Mouse (Mus musculus): ENCODE measurements at regions not wholly inside any gene's neighbourhood (a gene's known extent, or its start where the extent isn't known, plus 50 kb on each side); places are given as distances from the start of the nearest gene placed in this dataset.

- H3K27me3 ChIP-seq (ENCODE audit: control insufficient read depth, insufficient read depth, low read length), result no peaks in the 10 kb centered on the region
- no peaks in the 10 kb centered on the region for H3K36me3 ChIP-seq (ENCODE audit: control insufficient read depth, insufficient read depth, low read length)
- H3K9ac ChIP-seq (replicated peaks; ENCODE audit: low read length), result no peak overlapping the region
- ATAC-seq (ENCODE audit: low FRiP score, low TSS enrichment) (no peak), DNase-seq (no peak)
- no peak overlapping the region for H3K27ac ChIP-seq (replicated peaks; ENCODE audit: low read depth, low read length)
- no peak overlapping the region for H3K4me3 ChIP-seq (replicated peaks; ENCODE audit: low read depth, low read length)
- H3K4me1 ChIP-seq (ENCODE audit: control insufficient read depth, insufficient read depth, low read length), result no peaks in the 10 kb centered on the region
- H3K9me3 ChIP-seq (ENCODE audit: control insufficient read depth, low read length), result no peaks in the 10 kb centered on the region
- H3K4me2 ChIP-seq (ENCODE audit: low read length), result no peak overlapping the region
- 95% methylated on average over 5 of the region's 5 CpGs for WGBS
Measured at GRCm38 (mm10) chr12:52453890-52454289, 49.9 kb upstream of the Arhgap5 start.
